Mouse (Mus musculus): ENCODE measurements around the gene Cipc.

The Cipc gene

GRCm38 (mm10) chr12:86946862-86947574, at the start of gene Cipc:
Gene Cipc, plus strand, starts transcription at chr12:86947043.
- in situ Hi-C loops (cut with MboI, MseI), result no loop called here

- in situ Hi-C loops (cut with MboI, MseI), result no loop called here
Observed at GRCm38 (mm10) chr12:86897769-86898273, 49.0 kb upstream of the Cipc start.

GRCm38 (mm10) chr12:86898448-86898847, 48.4 kb upstream of the Cipc start:
- in situ Hi-C loops (cut with MboI, MseI), result no loop called here

- in situ Hi-C loops (cut with MboI, MseI), result no loop called here
Observed at GRCm38 (mm10) chr12:86899461-86900179, 47.2 kb upstream of the Cipc start.

- in situ Hi-C loops (cut with MboI, MseI), result no loop called here
Observed at GRCm38 (mm10) chr12:86903828-86904806, 42.7 kb upstream of the Cipc start.

GRCm38 (mm10) chr12:86905203-86905602, 41.6 kb upstream of the Cipc start:
- in situ Hi-C loops (cut with MboI, MseI), result loop anchor here (5.0 kb wide), 1 partner anchor 113 kb away; no protein-coding TSS in a partner anchor

- in situ Hi-C loops (cut with MboI, MseI), result loop anchor here (5.0 kb wide), 1 partner anchor 114 kb away; no protein-coding TSS in a partner anchor
Observed at GRCm38 (mm10) chr12:86905876-86906275, 41.0 kb upstream of the Cipc start.

GRCm38 (mm10) chr12:86906395-86906794, 40.4 kb upstream of the Cipc start:
- in situ Hi-C loops (cut with MboI, MseI), result loop anchor here (5.0 kb wide), 1 partner anchor 114 kb away; no protein-coding TSS in a partner anchor

- in situ Hi-C loops (cut with MboI, MseI), result no loop called here
Observed at GRCm38 (mm10) chr12:86911482-86911931, 35.3 kb upstream of the Cipc start.

GRCm38 (mm10) chr12:86912335-86913093, 34.3 kb upstream of the Cipc start:
- in situ Hi-C loops (cut with MboI, MseI), result no loop called here

- in situ Hi-C loops (cut with MboI, MseI), result no loop called here
Observed at GRCm38 (mm10) chr12:86914351-86914750, 32.5 kb upstream of the Cipc start.

- in situ Hi-C loops (cut with MboI, MseI), result no loop called here
Observed at GRCm38 (mm10) chr12:86914756-86915155, 32.1 kb upstream of the Cipc start.

GRCm38 (mm10) chr12:86915617-86916016, 31.2 kb upstream of the Cipc start:
- in situ Hi-C loops (cut with MboI, MseI), result no loop called here

GRCm38 (mm10) chr12:86916796-86917573, 29.9 kb upstream of the Cipc start:
- in situ Hi-C loops (cut with MboI, MseI), result no loop called here

GRCm38 (mm10) chr12:86918361-86918967, 28.4 kb upstream of the Cipc start:
- in situ Hi-C loops (cut with MboI, MseI), result no loop called here

GRCm38 (mm10) chr12:86918983-86919722, 27.7 kb upstream of the Cipc start:
- in situ Hi-C loops (cut with MboI, MseI), result no loop called here

GRCm38 (mm10) chr12:86923837-86924236, 23.0 kb upstream of the Cipc start:
- in situ Hi-C loops (cut with MboI, MseI), result no loop called here

GRCm38 (mm10) chr12:86930934-86931729, 15.7 kb upstream of the Cipc start:
- in situ Hi-C loops (cut with MboI, MseI), result loop anchor here (10.0 kb wide), 1 partner anchor 156 kb away; no protein-coding TSS in a partner anchor

All from T-helper 1 cell (primary cell).